Mouse (Mus musculus) embryonic fibroblast, embryonic 13.5 days (primary cell): ENCODE measurements around the gene Erf.

Experiments
- CTCF ChIP-seq: IDR thresholded peaks from 2 replicates; pipeline ENCODE4 v1.5.1; 2011; ENCODE audit warnings: mild to moderate bottlenecking, control low read depth, low read length, moderate library complexity, borderline replicate concordance; ENCODE audit not compliant: insufficient read depth
- POLR2A ChIP-seq: IDR thresholded peaks from 2 replicates; pipeline ENCODE4 v1.6.1; 2011; ENCODE audit warnings: low read depth, mild to moderate bottlenecking, control low read depth, low read length, moderate library complexity

DNA sequence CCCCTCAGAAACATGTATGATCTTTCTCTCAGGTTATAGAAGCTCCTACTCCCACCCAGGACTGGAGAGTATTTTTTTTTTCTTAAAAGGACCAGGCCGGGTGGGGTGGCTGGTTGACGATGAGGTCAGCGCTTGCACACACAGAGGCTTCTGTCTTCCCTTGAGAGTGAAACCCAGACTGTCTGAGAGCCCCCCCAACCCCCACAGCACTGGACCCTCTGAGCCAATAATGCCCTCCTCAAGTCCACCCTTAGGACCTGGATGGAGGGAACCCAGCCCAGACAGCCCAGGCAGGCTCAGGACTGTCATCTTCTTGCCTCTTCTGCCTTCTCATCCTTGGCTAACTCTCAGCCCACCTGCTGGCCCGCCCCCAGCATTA, 3.8 kb downstream of the Erf start:
- no peak for TF ChIP-seq POLR2A
- TF ChIP-seq CTCF = no peak
